Mouse (Mus musculus) heart, embryonic 16.5 days (tissue): ENCODE results near the gene Smu1. TPM values are rescaled to one million over a fixed set of nuclear protein-coding genes. Genes with fewer than 3 reads are reported as not detected.
"Not testable (repeated sequence)": the region's sequence is repeated elsewhere in the genome, so short reads cannot be mapped to it uniquely, and the experiment has no call there.

Experiments
- ATAC-seq: fragments of 200-750 bp; cut with Nextera tagmentation; replicated peaks from 2 replicates; pipeline ENCODE4 v1.8.0; 2017; ENCODE audit warnings: moderate number of reproducible peaks; ENCODE audit not compliant: insufficient read depth, low FRiP score; ENCODE audit errors: extremely low read depth
- H3K27ac ChIP-seq: fragments of 300-500 bp; sonication (generic); 2 replicates; pipeline ENCODE4 v1.5.1; 2014; ENCODE audit warnings: mild to moderate bottlenecking, low read length, control low read depth, moderate library complexity
- H3K27me3 ChIP-seq: fragments of 300-500 bp; sonication (generic); 2 replicates; pipeline ENCODE4 v1.6.1; 2014; ENCODE audit warnings: low read length, mixed read lengths; ENCODE audit not compliant: control insufficient read depth, insufficient read depth
- H3K36me3 ChIP-seq: fragments of 300-500 bp; sonication (generic); 2 replicates; pipeline ENCODE4 v1.6.1; 2014; ENCODE audit not compliant: control insufficient read depth, insufficient read depth
- H3K4me1 ChIP-seq: fragments of 300-500 bp; sonication (generic); 2 replicates; pipeline ENCODE4 v1.6.1; 2014; ENCODE audit warnings: low read length, mixed read lengths; ENCODE audit not compliant: control insufficient read depth, insufficient read depth
- H3K4me2 ChIP-seq: fragments of 300-500 bp; sonication (generic); 2 replicates; pipeline ENCODE4 v1.6.1; 2014; ENCODE audit warnings: low read depth, mild to moderate bottlenecking, control low read depth, low read length
- H3K4me3 ChIP-seq: fragments of 300-500 bp; sonication (generic); 2 replicates; pipeline ENCODE4 v1.5.1; 2014; ENCODE audit warnings: mild to moderate bottlenecking, control low read depth, low read length
- H3K9ac ChIP-seq: fragments of 300-500 bp; sonication (generic); 2 replicates; pipeline ENCODE4 v1.6.1; 2014; ENCODE audit warnings: low read length, control low read depth
- H3K9me3 ChIP-seq: fragments of 300-500 bp; sonication (generic); replicated peaks from 2 replicates; pipeline ENCODE4 v1.6.1; 2016; ENCODE audit warnings: low read length; ENCODE audit not compliant: control insufficient read depth
- WGBS: fragments of 180-500 bp; shearing (Covaris S2); extraction: QIAGEN DNeasy Blood & Tissue Kit; methylation state at CpG from one replicate; pipeline ENCODE4 v1.1.7; 2014; 5-methylcytosine and 5-hydroxymethylcytosine counted together
- polyA plus RNA-seq: library from polyadenylated mRNA; unstranded; fragments of >200 nt; fragmentation: Nextera tagmentation; extraction: Ambion mirVana; gene quantifications from 2 replicates; pipeline ENCODE4 v1.2.1, GENCODE M21; 2015

Smu1 gene
- polyA plus RNA-seq, result 101 and 102 TPM in 2 replicates

DNA sequence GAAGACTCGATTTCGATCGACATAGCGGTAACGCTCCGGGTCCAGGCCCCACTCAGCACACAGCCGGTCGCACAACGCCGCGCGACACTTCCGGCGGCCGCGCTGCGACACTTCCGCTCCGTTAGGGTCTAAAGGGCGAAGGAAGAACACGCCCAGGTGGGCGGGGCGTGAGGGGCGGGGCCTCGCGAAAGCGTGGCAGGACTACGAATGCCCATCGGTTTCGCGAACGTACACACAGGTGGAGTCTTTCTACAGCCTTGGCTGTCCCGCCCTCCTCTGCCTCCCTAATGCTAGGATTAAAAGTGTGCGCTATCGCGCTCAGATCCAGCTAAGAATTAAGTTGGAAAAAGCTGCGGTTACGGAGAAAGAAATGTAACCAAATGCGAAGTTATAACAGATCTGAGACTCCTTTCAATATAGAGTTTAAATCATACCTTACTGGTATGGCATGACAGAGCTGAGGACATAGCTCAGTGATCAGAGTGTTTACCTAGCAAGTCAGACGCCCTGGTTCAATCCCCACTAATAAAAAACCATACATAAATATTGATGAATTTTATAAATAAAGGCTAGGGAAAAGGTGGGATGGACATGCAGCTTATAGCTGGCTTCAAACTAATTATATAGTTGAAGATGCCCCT, at the start of gene Smu1:
Gene Smu1 (minus strand): TSS at position 144 of the 641 bp plus-strand sequence.
- Histone ChIP-seq H3K9ac (peak within 1 kb of the TSS; percentile 89), H3K9me3 (no peaks in the 10 kb centered on the region), H3K27me3 (no peaks in the 10 kb centered on the region), H3K36me3 (peaks cover 16% of the 10 kb centered on the region), H3K4me3 (peak within 1 kb of the TSS; percentile 93), H3K4me2 (peak within 1 kb of the TSS; percentile 68), H3K4me1 (peaks cover 2% of the 10 kb centered on the region; the same call in 1 of the 2 replicates), H3K27ac (peak within 1 kb of the TSS; percentile 52; the same call in 1 of the 2 replicates)
- peak; percentile 96 for ATAC-seq
- under 1% methylated on average over 40 of the region's 40 CpGs for WGBS

DNA sequence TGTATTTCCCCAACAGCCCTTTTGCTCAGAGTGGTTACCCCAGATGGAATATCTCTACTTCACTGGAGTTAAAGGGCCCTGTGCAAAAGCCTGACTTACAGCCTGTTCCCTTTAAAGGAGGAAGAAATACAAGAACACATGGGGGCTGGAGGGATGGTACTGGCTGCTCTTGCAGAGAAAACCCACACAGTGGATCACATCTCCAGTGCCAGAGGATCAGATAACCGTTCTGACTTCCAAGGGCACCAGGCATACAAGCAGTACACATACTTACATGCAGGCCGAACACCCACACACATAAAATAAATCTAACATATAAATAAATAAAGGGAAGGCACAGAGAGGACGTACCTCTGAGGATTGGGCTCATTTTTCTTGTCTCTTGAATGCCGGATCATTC, 49.7 kb upstream of the Smu1 start:
- no peaks in the 10 kb centered on the region for H3K9me3 ChIP-seq
- no peak overlapping the region for H3K9ac ChIP-seq
- H3K27me3 ChIP-seq, result no peaks in the 10 kb centered on the region
- peaks cover 14% of the 10 kb centered on the region for H3K4me1 ChIP-seq
- no peak overlapping the region for H3K4me2 ChIP-seq
- no peak overlapping the region for H3K27ac ChIP-seq
- no peak for ATAC-seq
- no peak overlapping the region for H3K4me3 ChIP-seq
- 75% methylated on average over 4 of the region's 4 CpGs for WGBS
- peaks cover 57% of the 10 kb centered on the region for H3K36me3 ChIP-seq

- Histone ChIP-seq H3K36me3 (peaks cover 51% of the 10 kb centered on the region), H3K4me3 (no peak overlapping the region), H3K9me3 (no peaks in the 10 kb centered on the region), H3K4me2 (no peak overlapping the region), H3K9ac (no peak overlapping the region), H3K27ac (no peak overlapping the region; the same call in 1 of the 2 replicates), H3K27me3 (no peaks in the 10 kb centered on the region), H3K4me1 (peaks cover 15% of the 10 kb centered on the region)
- WGBS, result 80% methylated on average over 8 of the region's 8 CpGs
- ATAC-seq, result no peak
Observed at GRCm38 (mm10) chr4:40805401-40805800, 47.7 kb upstream of the Smu1 start.

GRCm38 (mm10) chr4:40802787-40803186, 45.1 kb upstream of the Smu1 start:
- no peak for ATAC-seq
- 82% methylated on average over 3 of the region's 3 CpGs for WGBS
- Histone ChIP-seq H3K27ac (no peak overlapping the region), H3K4me1 (peaks cover 34% of the 10 kb centered on the region), H3K4me3 (no peak overlapping the region), H3K36me3 (peaks cover 28% of the 10 kb centered on the region), H3K9me3 (no peaks in the 10 kb centered on the region), H3K4me2 (no peak overlapping the region), H3K9ac (no peak overlapping the region), H3K27me3 (no peaks in the 10 kb centered on the region)

DNA sequence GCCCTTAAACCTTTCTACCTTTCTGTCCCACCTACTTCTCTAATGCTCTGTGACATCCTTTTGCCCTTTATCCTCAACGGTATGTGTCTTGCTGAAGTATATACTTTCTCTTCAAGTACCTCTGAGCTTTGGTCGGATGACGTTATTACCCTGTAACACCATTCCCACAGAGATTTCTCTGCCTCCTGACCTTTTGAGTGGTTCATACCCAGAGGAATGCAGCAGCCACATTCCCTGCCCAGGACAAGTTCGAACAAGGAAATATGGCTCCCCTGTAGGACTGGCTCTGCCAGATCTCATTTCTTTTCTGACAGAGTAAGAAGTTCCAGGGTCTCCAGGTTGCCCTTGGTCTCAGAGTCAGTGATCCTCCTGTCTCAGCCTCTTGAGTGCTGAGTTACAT, 44.2 kb upstream of the Smu1 start:
- ATAC-seq, result no peak
- Histone ChIP-seq H3K27ac (no peak overlapping the region), H3K27me3 (no peaks in the 10 kb centered on the region), H3K4me2 (no peak overlapping the region), H3K9ac (no peak overlapping the region), H3K4me1 (peaks cover 34% of the 10 kb centered on the region), H3K9me3 (no peaks in the 10 kb centered on the region), H3K4me3 (no peak overlapping the region), H3K36me3 (peaks cover 22% of the 10 kb centered on the region)
- WGBS, result 55% methylated on average over 4 of the region's 4 CpGs

DNA sequence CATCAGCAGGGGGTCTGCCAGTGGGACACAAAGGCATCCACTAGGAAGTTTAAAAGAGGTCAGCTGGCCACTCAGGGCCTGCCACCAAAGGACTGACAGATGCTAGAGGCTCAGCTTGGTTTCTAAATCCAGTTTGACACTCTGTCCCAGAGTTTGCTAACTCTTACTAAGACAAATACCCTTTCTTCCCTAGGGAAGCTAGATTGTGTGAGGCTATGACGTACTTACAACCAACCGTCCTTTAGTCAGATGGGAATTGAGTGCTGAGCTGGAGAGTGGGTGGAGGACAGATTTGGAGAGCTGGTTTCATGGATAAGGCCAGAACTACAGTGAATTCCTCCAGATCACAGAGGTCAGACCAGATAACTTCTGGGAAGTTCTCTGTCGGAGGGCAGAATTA, 43.1 kb upstream of the Smu1 start:
- no peak overlapping the region for H3K9ac ChIP-seq
- H3K27me3 ChIP-seq, result no peaks in the 10 kb centered on the region
- peaks cover 34% of the 10 kb centered on the region for H3K4me1 ChIP-seq
- no peak for ATAC-seq
- 66% methylated on average over 3 of the region's 3 CpGs for WGBS
- no peak overlapping the region for H3K4me2 ChIP-seq
- no peaks in the 10 kb centered on the region for H3K9me3 ChIP-seq
- no peak overlapping the region for H3K4me3 ChIP-seq
- H3K27ac ChIP-seq, result no peak overlapping the region
- peaks cover 14% of the 10 kb centered on the region for H3K36me3 ChIP-seq

DNA sequence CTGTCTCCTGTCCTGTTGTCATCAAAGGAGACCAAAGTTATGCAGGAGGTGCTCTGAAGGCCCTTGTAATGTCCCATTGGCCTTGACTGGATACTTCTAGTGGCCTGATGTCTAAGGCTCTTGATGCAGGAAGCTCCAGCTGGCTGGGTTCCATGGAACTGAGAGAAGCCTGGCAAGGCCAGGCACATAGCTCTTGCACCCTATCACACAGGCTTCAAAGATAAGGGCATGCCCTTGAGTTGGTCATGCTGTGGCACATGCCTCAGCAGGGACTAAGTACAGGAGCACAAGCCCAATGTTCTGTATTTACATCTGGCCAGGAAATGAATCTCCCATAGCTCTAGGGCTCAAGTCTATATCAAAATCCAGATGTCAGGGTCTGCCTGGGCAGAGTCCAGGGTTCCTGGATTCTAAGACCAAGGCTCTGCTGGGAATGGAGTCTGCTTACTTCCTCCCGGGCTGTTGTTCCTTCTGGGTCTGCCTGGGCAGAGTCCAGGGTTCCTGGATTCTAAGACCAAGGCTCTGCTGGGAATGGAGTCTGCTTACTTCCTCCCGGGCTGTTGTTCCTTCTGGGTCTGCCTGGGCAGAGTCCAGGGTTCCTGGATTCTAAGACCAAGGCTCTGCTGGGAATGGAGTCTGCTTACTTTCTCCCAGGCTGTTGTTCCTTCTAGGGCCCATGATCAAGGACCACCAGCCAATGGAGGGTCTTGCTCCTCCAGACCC, 41.3 kb upstream of the Smu1 start:
- H3K4me3 ChIP-seq, H3K36me3 ChIP-seq, H3K27me3 ChIP-seq, H3K4me2 ChIP-seq, H3K9ac ChIP-seq, H3K9me3 ChIP-seq: not testable (repeated sequence)
- Histone ChIP-seq H3K4me1 (peaks cover 34% of the 10 kb centered on the region), H3K27ac (peak overlapping the region; percentile 85)
- ATAC-seq, result peak; percentile 91
- WGBS, result 80% methylated on average over 1 of the region's 2 CpGs

DNA sequence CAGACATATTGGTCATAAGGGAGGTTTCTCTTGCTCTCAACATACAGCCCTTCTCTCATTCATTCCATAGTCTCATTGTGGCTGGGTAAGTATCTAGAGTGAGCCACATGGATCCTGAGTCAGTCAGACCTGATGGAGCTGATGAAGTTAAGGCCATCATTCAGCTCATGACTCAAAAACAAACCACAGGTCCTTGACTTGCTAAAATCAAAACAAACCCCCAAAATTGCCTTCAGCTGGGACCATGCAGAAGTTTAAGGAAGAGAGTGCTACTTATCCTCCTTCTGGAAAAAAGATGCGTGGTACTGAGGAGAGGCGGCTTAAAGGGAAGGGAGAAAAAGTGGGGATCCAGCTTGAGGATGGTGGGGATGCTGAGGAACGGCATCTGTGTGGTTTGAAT, 38.0 kb upstream of the Smu1 start:
- H3K9me3 ChIP-seq, result peaks cover 3% of the 10 kb centered on the region; the same call in 1 of the 2 replicates
- H3K4me3 ChIP-seq, result no peak overlapping the region
- no peaks in the 10 kb centered on the region for H3K27me3 ChIP-seq
- WGBS, result 92% methylated on average over 3 of the region's 3 CpGs
- no peaks in the 10 kb centered on the region for H3K36me3 ChIP-seq
- H3K4me1 ChIP-seq, result peaks cover 20% of the 10 kb centered on the region
- no peak overlapping the region for H3K4me2 ChIP-seq
- no peak for ATAC-seq
- H3K9ac ChIP-seq, result no peak overlapping the region
- no peak overlapping the region for H3K27ac ChIP-seq

DNA sequence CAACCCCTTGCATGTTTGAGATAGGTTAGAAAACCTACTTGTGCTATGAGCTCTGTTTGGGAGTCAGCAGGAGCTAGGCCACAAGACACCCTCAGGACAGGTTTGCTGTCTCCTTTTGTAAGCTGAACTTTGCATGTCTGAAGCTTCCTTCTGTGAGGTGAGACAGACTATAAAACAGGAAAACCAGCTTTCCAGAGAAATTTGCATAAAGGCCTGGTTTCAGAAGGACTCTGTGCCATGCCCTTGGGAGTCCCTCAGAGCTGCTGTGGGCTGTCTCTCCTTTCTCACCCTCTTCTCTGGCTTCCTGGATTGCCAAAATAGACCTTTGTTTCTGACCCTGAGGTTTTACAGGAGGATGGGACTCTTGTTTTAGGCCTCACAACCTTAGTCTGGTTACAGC, 36.6 kb upstream of the Smu1 start:
- H3K27me3 ChIP-seq, result no peaks in the 10 kb centered on the region
- peaks cover 8% of the 10 kb centered on the region for H3K4me1 ChIP-seq
- no peak overlapping the region for H3K4me3 ChIP-seq
- H3K9me3 ChIP-seq, result peaks cover 3% of the 10 kb centered on the region; the same call in 1 of the 2 replicates
- no peak for ATAC-seq
- no peaks in the 10 kb centered on the region for H3K36me3 ChIP-seq
- no peak overlapping the region for H3K27ac ChIP-seq
- H3K9ac ChIP-seq, result no peak overlapping the region
- no peak overlapping the region for H3K4me2 ChIP-seq
